9 mouse cellular contexts compared by ENCODE assay signal in genomic region chr11:116530187-116531147, GRCm38 (mm10). TPM values are rescaled to one million over a fixed set of nuclear protein-coding genes. Genes with fewer than 3 reads are reported as not detected.
DNase-seq lines count a peak whose midpoint lies in the region; ATAC-seq lines count a peak whose summit lies in the region.
"Had no signal": no experiment of that assay in that cellular context is flagged by ENCODE, and none has a peak within 500 bp of the region (broad histone marks: within the 10 kb centered on the region; RNA-seq: fewer than 3 reads in every experiment).

Gene Sphk1 (plus strand): TSS chr11:116530925.

- ATAC-seq in heart, embryonic 16.5 days (replicated peaks; ENCODE audit: extremely low read depth, insufficient read depth, low FRiP score), result no peak
- ATAC-seq in embryonic facial prominence, embryonic 14.5 days (ENCODE audit: low read depth), result no peak; the same call in 1 of the 2 replicates
- ATAC-seq in megakaryocyte progenitor cell, adult 5-6 weeks (replicated peaks; ENCODE audit: poor library complexity), result no peak
- ATAC-seq: Patski had no signal

- WGBS in heart, embryonic 16.5 days, result 47% methylated on average over 11 of the region's 11 CpGs
- 26% methylated on average over 10 of the region's 11 CpGs for WGBS in embryonic facial prominence, embryonic 14.5 days

- no peak for DNase-seq in heart, adult 9 months (ENCODE audit: low spot score in 2 of 2)
- peak; percentile 62 for DNase-seq in embryonic facial prominence, embryonic 14.5 days (ENCODE audit: low spot score)
- peak; percentile 28 for DNase-seq in kidney, adult 9 months
- peak; percentile 62 for DNase-seq in lung, postnatal 25 days (ENCODE audit: low spot score)
- no peak for DNase-seq in ovary, postnatal 10 days (ENCODE audit: low spot score)
- no peak for DNase-seq in thymus, adult 18-20 months

- no peaks in the 10 kb centered on the region for H3K9me3 ChIP-seq in heart, embryonic 16.5 days (replicated peaks; ENCODE audit: control insufficient read depth, low read length)
- no peaks in the 10 kb centered on the region for H3K9me3 ChIP-seq in embryonic facial prominence, embryonic 14.5 days (ENCODE audit: control insufficient read depth, low read length)

- peak within 1 kb of the TSS; percentile 59 for H3K4me3 ChIP-seq in heart, embryonic 16.5 days (ENCODE audit: low read length)
- peak within 1 kb of the TSS; percentile 60 for H3K4me3 ChIP-seq in embryonic facial prominence, embryonic 14.5 days (ENCODE audit: low read depth, low read length)

- no peaks in the 10 kb centered on the region for H3K36me3 ChIP-seq in heart, embryonic 16.5 days (ENCODE audit: control insufficient read depth, insufficient read depth)
- no peaks in the 10 kb centered on the region for H3K36me3 ChIP-seq in embryonic facial prominence, embryonic 14.5 days (ENCODE audit: control insufficient read depth, insufficient read depth, low read length)

- H3K9ac ChIP-seq in heart, embryonic 16.5 days (ENCODE audit: low read length), result peak within 1 kb of the TSS; percentile 44
- peak within 1 kb of the TSS; percentile 65; the same call in 1 of the 2 replicates for H3K9ac ChIP-seq in embryonic facial prominence, embryonic 14.5 days (ENCODE audit: low read depth, low read length)

- peaks cover 15% of the 10 kb centered on the region for H3K4me1 ChIP-seq in heart, embryonic 16.5 days (ENCODE audit: control insufficient read depth, insufficient read depth, low read length)
- peaks cover 24% of the 10 kb centered on the region for H3K4me1 ChIP-seq in embryonic facial prominence, embryonic 14.5 days (ENCODE audit: control insufficient read depth, insufficient read depth, low read length)

- H3K27ac ChIP-seq in heart, embryonic 16.5 days (ENCODE audit: low read length), result no peak within 1 kb of the TSS
- no peak within 1 kb of the TSS for H3K27ac ChIP-seq in embryonic facial prominence, embryonic 14.5 days (replicated peaks; ENCODE audit: low read depth, low read length)

- H3K4me2 ChIP-seq in heart, embryonic 16.5 days (ENCODE audit: low read depth, low read length), result peak within 1 kb of the TSS; percentile 98
- H3K4me2 ChIP-seq in embryonic facial prominence, embryonic 14.5 days (ENCODE audit: low read depth, low read length), result peak within 1 kb of the TSS; percentile 99

- peaks cover 31% of the 10 kb centered on the region for H3K27me3 ChIP-seq in heart, embryonic 16.5 days (ENCODE audit: control insufficient read depth, insufficient read depth, low read length)
- H3K27me3 ChIP-seq in embryonic facial prominence, embryonic 14.5 days (replicated peaks; ENCODE audit: control insufficient read depth, insufficient read depth, low read length), result peaks cover 43% of the 10 kb centered on the region
- H3K27me3 ChIP-seq: Patski had no signal

RNA-seq across cellular contexts. Expression of gene Sphk1, which starts in this region (rescaled TPM):
- 3.6 and 4.5 TPM in 2 replicates for polyA plus RNA-seq in heart, embryonic 16.5 days (2015; fragmentation: Nextera tagmentation; extraction: Ambion mirVana)
- 7.8 and 8.4 TPM in 2 replicates for polyA plus RNA-seq in embryonic facial prominence, embryonic 14.5 days (2014; fragmentation: Nextera tagmentation; extraction: Ambion mirVana)
- 7.6 and 15.5 TPM in 2 replicates for total RNA-seq in megakaryocyte progenitor cell, adult 5-6 weeks (2015)
- total RNA-seq in megakaryocyte progenitor cell, adult 5-6 weeks (2017), result 6.7 and 26.1 TPM in 2 replicates

Comparison
In these comparisons a context has a peak if more than half of its experiments do, and no peak if none do; other contexts are left out.
1. DNase-seq: peak in embryonic facial prominence, embryonic 14.5 days (single experiment), kidney, adult 9 months (single experiment) and lung, postnatal 25 days (single experiment); none in heart, adult 9 months (0 of 2), ovary, postnatal 10 days (single experiment) and thymus, adult 18-20 months (0 of 2).